Mouse (Mus musculus): ENCODE measurements around the gene Zfp617. TPM values are rescaled to one million over a fixed set of nuclear protein-coding genes. Genes with fewer than 3 reads are reported as not detected.
"Not testable (repeated sequence)": the region's sequence is repeated elsewhere in the genome, so short reads cannot be mapped to it uniquely, and the experiment has no call there.

Gene Zfp617
- total RNA-seq (2022) = 10 to 100 TPM; 26.8 to 31.9 (median 27.0) TPM

- peak; percentile 89 to 90 for DNase-seq (ENCODE audit: low spot score in 2 of 2)
Observed at GRCm38 (mm10) chr8:71908309-71909261, at the start of gene Zfp617, which contains the start of gene Zfp882. Gene Zfp617, plus strand, starts transcription at chr8:71908635. Gene Zfp882, plus strand, starts transcription at chr8:71908608.

- not testable (repeated sequence) for DNase-seq (ENCODE audit: low spot score in 2 of 2)
Observed at GRCm38 (mm10) chr8:71861551-71861950, 46.9 kb upstream of the Zfp617 start.

DNA sequence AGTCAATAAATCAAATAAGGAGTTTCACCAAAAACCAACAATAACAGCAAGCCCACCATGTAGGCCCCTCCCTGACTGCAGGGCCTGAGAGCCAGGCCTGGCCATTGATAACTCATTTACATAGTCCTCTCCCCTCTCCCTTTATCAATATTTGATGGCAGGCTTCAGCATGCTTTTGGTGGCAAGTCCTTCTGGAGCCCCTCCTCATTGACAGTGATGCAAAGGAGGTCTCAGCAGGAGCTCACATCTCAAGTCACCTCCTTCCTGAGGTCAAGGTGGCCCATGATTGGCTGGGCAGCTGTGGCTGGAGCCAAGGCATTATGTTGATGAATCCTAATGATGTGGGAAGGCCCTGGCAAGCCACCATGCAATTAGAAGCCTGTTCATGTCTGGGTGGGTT is 46.4 kb upstream of the Zfp617 start:
- not testable (repeated sequence) for DNase-seq (ENCODE audit: low spot score in 2 of 2)

DNA sequence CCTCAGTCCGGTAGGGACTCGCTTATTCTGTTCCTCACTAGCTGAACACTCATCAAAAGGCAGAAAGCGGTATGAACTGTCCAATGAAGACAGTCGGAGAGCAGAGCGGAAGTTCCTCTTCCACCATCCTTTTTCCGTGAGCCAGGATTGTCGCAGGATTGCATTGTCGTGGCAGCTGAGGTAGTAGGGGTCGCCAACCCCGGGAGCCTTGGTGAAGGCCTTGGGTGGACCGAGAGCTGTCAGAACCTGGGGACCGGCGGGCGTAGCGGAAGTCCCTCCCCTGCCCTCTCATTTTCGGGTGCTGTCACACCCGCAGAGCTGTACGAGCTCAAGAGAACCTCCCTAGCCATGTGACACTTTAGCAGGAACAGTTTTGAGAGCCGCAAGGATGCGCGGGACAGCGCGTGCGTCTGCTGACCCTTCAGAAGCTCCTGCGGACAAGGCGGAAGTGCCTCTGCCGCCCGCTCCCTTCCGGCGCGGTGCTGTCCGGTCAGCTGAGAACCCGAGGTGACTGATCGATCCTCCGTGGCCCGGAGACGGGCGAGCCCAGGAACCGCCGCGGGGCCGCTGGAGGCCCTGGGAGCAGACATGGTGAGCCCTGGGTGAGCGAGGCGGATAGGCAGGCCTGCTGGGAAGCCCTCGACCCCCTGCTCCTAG is 26.7 kb upstream of the Zfp617 start, which contains the start of gene Zfp709:
TSS of gene Zfp709 (plus strand) at position 402 of the 657 bp plus-strand sequence.
- peak; percentile 60 to 64 for DNase-seq (ENCODE audit: low spot score in 2 of 2)

DNA sequence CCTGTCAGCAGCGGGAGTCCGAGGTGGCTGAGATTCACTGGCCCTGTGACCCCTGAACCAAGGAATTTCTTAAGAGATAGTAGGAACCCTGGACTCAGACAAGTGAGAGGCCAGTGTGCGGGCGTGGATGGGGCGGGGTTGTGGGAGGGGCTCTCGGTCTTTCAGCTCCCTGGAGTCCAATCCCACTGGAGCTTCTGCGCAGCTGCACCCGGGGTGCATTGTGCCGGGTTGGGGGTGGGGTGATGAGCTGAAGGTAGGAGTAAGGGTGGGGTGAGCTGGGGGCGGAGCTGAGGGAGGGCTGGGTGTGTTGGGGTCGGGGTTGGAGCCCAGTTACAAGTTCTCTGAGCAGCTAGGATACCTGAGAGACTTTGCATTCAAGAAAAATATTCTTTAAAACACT is 7.8 kb upstream of the Zfp617 start:
- not testable (repeated sequence) for DNase-seq (ENCODE audit: low spot score in 2 of 2)

DNA sequence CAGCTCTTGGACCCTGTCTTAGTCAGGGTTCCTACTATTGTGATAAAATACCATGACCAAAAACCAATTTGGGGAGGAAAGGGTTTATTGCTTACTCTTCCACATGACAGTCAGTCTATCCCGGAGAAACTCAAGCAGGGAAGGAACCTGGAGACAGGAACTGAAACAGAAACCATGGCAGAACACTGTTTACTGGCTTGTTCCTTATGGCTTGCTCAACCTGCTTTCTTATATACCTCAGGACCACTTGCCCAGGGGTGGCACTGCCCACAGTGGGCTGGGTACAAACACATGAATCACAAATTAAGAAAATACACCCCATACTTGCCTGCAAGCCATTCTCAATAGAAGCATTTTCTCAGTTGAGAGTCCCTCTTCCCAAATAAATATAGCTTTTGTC is 5.4 kb upstream of the Zfp617 start:
- not testable (repeated sequence) for DNase-seq (ENCODE audit: low spot score in 2 of 2)

DNA sequence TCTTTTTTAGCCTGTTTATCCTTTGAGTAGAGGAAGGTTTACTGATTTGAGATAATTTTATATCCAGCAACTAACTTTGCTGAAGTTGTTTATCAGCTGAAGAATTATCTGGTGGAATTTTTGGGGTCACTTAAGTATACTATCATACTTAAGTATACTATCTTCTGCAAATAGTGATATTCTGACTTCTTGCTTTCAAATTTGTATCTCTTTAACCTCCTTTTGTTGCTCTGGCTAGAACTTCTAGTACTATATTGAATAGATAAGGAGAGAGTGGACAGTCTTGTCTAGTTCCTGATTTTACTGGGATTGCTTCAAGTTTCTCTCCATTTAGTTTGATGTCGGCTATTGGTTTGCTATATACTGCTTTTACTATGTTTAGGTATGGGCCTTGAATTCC is 1.6 kb upstream of the Zfp617 start:
- DNase-seq (ENCODE audit: low spot score in 2 of 2) = no peak

GRCm38 (mm10) chr8:71907798-71908257 is 607 bp upstream of the Zfp617 start:
- no peak for DNase-seq (ENCODE audit: low spot score in 2 of 2)

DNA sequence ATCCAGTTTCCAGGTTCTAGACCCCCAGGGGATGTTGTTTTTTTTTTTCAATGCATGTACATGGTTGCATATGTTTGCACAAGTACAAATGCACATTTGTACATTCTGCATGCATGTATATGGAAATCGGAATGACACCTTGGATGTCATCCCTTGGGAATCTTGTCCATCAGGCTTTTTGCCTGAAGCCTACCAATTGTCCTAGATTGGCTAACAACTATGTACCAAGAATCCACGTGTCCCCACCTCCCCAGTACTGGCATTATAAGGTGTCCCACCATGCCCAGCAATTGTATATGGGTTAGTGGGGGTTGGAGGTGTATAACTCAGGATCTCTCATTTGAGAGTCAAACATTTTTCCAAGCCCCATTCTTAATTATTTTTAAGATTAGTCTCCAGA is 3.9 kb downstream of the Zfp617 start:
- no peak for DNase-seq (ENCODE audit: low spot score in 2 of 2)

- DNase-seq (ENCODE audit: low spot score in 2 of 2) = peak; percentile 95
Observed at GRCm38 (mm10) chr8:71922567-71923401, 14.3 kb downstream of the Zfp617 start.

GRCm38 (mm10) chr8:71925791-71926190 is 17.4 kb downstream of the Zfp617 start:
- no peak for DNase-seq (ENCODE audit: low spot score in 2 of 2)

DNA sequence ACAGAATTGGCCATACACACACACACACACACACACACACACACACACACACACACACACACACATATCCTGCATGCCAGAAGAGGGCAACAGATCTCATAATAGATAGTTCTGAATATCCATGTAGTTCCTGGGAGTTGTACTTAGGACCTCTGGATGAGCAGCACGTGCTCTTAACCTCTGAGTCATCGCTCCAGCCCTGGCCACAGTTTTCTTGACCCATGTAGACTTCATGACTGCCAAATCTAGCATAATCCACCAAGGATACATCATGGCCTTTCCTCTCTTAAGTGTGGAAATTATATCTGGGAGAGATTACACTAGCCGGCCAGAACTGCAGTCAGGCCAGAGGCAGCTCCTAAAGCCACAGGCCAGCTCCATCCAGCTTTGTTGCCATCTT is 18.1 kb downstream of the Zfp617 start:
- no peak for DNase-seq (ENCODE audit: low spot score in 2 of 2)

DNA sequence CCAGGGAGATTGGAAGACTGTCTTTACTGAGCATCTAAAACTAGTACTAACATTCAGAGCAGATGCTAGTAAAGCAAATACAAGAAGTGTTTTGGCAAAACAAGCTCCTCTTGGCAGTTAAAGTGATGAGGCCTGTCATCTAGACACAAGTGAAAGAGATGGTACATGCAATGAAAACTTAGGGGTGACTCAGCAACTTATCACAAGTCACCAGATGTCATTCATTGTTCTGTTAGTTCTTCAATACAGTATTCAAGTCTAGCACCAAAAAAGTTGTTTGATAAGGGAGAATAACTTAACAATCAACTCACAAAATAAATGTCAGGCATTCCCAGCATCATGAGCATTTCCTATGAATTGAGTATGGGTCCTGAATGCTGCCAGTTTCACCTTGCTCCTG is 19.3 kb downstream of the Zfp617 start:
- no peak for DNase-seq (ENCODE audit: low spot score in 2 of 2)

GRCm38 (mm10) chr8:71938037-71938436 is 29.6 kb downstream of the Zfp617 start:
- DNase-seq (ENCODE audit: low spot score in 2 of 2) = not testable (repeated sequence)

DNA sequence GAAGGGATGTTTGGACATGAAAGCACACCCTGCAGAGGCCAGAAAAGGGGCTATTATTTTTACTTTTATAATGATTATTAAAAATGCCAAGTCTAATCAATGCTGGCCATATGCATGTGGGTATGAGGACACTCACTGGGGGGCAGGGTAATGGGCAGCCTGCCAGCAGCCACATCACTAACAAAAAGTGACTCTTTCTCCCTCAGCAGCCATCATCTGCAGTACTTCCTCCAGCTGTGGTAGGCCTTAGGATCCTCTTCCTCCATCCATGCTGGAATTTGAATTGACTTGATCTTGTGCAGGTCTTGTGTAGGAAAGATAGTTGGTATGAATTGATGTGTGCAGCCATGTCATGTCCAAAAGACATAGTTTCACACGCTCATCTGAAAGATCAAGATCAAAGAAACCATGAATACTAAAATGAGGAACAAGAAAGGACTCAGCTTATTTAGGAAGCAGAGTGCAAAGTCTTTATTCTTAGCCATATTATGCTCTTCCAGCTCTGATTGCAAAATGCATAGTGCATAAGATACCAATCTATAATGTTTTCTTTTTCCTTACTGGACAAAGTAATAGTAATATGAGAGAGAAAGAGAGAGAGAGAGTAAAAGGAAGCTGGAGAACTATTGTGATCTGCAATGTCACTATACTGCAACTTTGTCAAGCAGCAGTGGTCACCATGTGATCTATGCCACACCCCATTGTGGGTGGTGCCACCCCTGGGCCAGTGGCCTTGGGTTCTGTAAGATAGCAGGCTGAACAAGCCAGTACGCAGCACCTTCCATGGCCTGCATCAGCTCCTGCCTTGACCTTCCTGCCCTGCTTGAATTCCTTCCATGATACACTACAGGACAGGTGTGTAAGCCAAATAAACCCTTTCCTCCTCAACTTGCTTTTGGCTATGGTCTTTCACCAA is 32.1 kb downstream of the Zfp617 start:
- DNase-seq (ENCODE audit: low spot score in 2 of 2) = no peak

DNA sequence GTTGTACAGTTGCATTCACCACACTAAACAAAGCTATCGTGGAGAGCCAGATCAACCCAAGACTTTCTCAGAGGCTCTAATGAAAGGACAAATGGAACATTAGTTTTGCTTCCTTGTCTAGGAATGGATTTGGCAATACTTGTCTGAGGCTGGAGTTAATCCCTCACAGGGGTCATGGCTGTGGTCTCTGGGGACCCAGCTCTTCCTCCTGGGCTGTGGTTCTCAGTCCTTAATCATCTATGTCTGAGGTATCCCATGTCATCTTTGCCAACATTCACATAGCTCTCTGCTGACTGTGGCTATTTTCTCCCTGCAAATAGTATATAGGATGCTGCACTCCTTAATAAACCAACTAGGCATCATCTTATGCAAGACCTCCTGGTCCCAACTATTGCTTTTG is 33.3 kb downstream of the Zfp617 start:
- DNase-seq (ENCODE audit: low spot score in 2 of 2) = no peak

DNA sequence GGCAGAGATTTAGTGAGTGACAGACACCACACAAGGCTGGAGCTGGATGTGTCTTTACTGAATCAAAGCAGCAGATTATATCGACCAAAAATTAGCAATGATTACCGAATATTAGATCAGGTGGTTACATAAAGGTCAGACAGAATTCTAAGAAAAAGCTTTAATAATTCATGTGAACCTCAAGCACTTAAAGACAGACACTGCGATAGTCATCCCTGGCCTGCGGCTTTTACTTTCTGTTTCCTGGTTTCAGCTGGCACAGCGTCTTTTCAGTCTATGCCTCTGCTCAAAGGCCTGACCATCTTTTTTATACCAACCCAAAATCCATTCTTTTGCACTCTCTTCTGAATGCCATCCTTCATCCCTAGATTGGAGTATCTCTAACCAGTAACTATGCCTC is 40.2 kb downstream of the Zfp617 start:
- no peak for DNase-seq (ENCODE audit: low spot score in 2 of 2)

GRCm38 (mm10) chr8:71950482-71951221 is 42.2 kb downstream of the Zfp617 start, which contains the start of gene Zfp961:
Gene Zfp961, plus strand, starts transcription at chr8:71951038.
- DNase-seq (ENCODE audit: low spot score in 2 of 2) = peak; percentile 96 to 99

DNA sequence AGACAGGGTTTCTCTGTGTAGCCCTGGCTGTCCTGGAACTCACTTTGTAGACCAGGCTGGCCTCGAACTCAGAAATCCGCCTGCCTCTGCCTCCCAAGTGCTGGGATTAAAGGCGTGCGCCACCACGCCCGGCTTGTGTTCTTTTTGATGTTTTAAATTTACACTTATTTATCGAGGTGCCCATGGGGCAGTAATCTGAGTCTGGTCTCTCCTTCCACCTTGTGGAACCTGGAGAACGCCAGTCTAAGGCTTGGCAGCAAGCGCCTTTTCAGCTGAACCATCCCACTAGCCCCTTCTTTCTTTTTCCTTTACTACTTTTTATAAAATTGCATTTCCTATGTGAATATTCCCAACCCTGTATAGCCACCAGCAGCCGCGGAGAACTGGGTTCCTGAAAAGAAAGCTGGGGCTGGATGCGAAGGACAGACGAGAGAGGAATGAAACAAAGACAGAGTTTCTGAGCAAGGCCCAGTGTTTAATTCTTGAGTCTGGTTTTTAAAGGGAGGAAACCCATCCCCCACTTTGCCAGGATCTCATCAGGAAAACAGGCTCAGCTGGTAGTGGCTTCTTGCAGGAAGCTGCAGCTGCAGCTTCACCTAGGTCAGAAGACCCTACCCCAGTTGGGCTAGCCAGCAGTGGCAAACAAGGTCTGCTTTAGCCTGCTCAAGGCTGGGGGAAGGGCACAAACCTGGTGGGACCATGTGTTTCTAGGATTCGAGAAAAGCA is 43.2 kb downstream of the Zfp617 start:
- DNase-seq (ENCODE audit: low spot score in 2 of 2) = no peak

Data from layer of hippocampus, adult 8-10 months (tissue).